Mouse (Mus musculus) myocyte (in vitro differentiated cells): Measurements from ENCODE around the gene Edc4. TPM values are rescaled to one million over a fixed set of nuclear protein-coding genes. Genes with fewer than 3 reads are reported as not detected.

Source experiments
- H3K27me3 ChIP-seq: one replicate; pipeline ENCODE4 v1.6.1; 2011; ENCODE audit not compliant: control insufficient read depth, insufficient read depth, insufficient read length
- H3K36me3 ChIP-seq: one replicate; pipeline ENCODE4 v1.6.1; 2011; ENCODE audit not compliant: control insufficient read depth, insufficient read depth
- H3K4me2 ChIP-seq: one replicate; pipeline ENCODE4 v1.6.1; 2011; ENCODE audit warnings: low read depth, control low read depth
- H3K4me3 ChIP-seq: one replicate; pipeline ENCODE4 v1.5.1; 2011; ENCODE audit warnings: mild to moderate bottlenecking, control low read depth, moderate library complexity
- H3K79me2 ChIP-seq: one replicate; pipeline ENCODE4 v1.6.1; 2011; ENCODE audit not compliant: control insufficient read depth, insufficient read depth
- H3ac ChIP-seq: one replicate; pipeline ENCODE4 v1.6.1; 2011; ENCODE audit not compliant: control insufficient read depth, insufficient read length
- CEBPB ChIP-seq: IDR thresholded peaks from 2 replicates; pipeline ENCODE4 v1.6.1; 2011; ENCODE audit warnings: mild to moderate bottlenecking, moderate library complexity; ENCODE audit not compliant: poor library complexity, insufficient read depth, severe bottlenecking
- E2F4 ChIP-seq: IDR thresholded peaks from one replicate; pipeline ENCODE4 v1.6.1; 2011; ENCODE audit warnings: mild to moderate bottlenecking, control low read depth, moderate library complexity; ENCODE audit not compliant: insufficient read depth
- MAX ChIP-seq: IDR thresholded peaks from one replicate; pipeline ENCODE4 v1.6.1; 2011; ENCODE audit warnings: low read depth, mild to moderate bottlenecking, control low read depth
- MYOD1 ChIP-seq, 3 experiments: IDR thresholded peaks; one replicate each; pipeline ENCODE4 v1.6.1; 2011; ENCODE audit warnings: control low read depth in 2 of 3, low read depth in 2 of 3, mild to moderate bottlenecking in 2 of 3, moderate library complexity in 1 of 3; ENCODE audit not compliant: insufficient read length in 2 of 3, control insufficient read depth in 1 of 3
- MYOG ChIP-seq, 3 experiments: IDR thresholded peaks; one replicate each; pipeline ENCODE4 v1.6.1; 2011; ENCODE audit warnings: control low read depth in 2 of 3, low read depth in 2 of 3, mild to moderate bottlenecking in 2 of 3; ENCODE audit not compliant: insufficient read length in 2 of 3, control insufficient read depth in 1 of 3, insufficient read depth in 1 of 3
- POLR2A ChIP-seq: IDR thresholded peaks from one replicate; pipeline ENCODE4 v1.6.1; 2011; ENCODE audit warnings: low read depth, mild to moderate bottlenecking, control low read depth, moderate library complexity; ENCODE audit not compliant: insufficient read length
- POLR2AphosphoS2 ChIP-seq: IDR thresholded peaks from one replicate; pipeline ENCODE4 v1.6.1; 2011; ENCODE audit warnings: low read depth, control low read depth; ENCODE audit not compliant: insufficient read length
- REST ChIP-seq: IDR thresholded peaks from one replicate; pipeline ENCODE4 v1.6.1; 2011; ENCODE audit warnings: mild to moderate bottlenecking, control low read depth, moderate library complexity; ENCODE audit not compliant: insufficient read depth, insufficient read length
- SRF ChIP-seq: IDR thresholded peaks from one replicate; pipeline ENCODE4 v1.6.1; 2011; ENCODE audit warnings: low read depth; ENCODE audit not compliant: control insufficient read depth, insufficient read length
- TCF12 ChIP-seq: IDR thresholded peaks from one replicate; pipeline ENCODE4 v1.6.1; 2011; ENCODE audit warnings: mild to moderate bottlenecking, control low read depth; ENCODE audit not compliant: poor library complexity, insufficient read depth, severe bottlenecking
- TCF3 ChIP-seq: IDR thresholded peaks from one replicate; pipeline ENCODE4 v1.6.1; 2011; ENCODE audit warnings: low read depth, control low read depth; ENCODE audit not compliant: insufficient read length
- USF1 ChIP-seq: IDR thresholded peaks from one replicate; pipeline ENCODE4 v1.6.1; 2011; ENCODE audit warnings: low read depth, mild to moderate bottlenecking, control low read depth, moderate library complexity
- polyA plus RNA-seq: library from polyadenylated mRNA; unstranded; fragments of >200 nt; fragmentation: generic; extraction: Trizol; gene quantifications from one replicate; pipeline ENCODE4 v1.2.1, GENCODE M21; 2012; ENCODE audit warnings: missing spikeins

Edc4 gene
- polyA plus RNA-seq, 1 experiment = 33.2 TPM

GRCm38 (mm10) chr8:105846678-105847077, 34.0 kb upstream of the Edc4 start:
- Histone ChIP-seq H3K79me2 (peaks cover 18% of the 10 kb centered on the region), H3K36me3 (peaks cover 20% of the 10 kb centered on the region), H3K27me3 (no peaks in the 10 kb centered on the region), H3ac (no peak overlapping the region), H3K4me3 (no peak overlapping the region), H3K4me2 (no peak overlapping the region)
- TF ChIP-seq SRF (no peak), TCF12 (no peak), MYOG (IDR thresholded peaks at IDR 0.05; ENCODE audit: control insufficient read depth in 1 of 3, insufficient read depth in 1 of 3, insufficient read length in 2 of 3, low read depth in 2 of 3) (no peak), POLR2A (no peak), USF1 (no peak)

- peak overlapping the region; percentile 80 for H3K4me2 ChIP-seq
- H3K79me2 ChIP-seq = peaks cover 18% of the 10 kb centered on the region
- TF ChIP-seq USF1 = no peak
- no peak for TF ChIP-seq E2F4
- TF ChIP-seq CEBPB = no peak
- TF ChIP-seq MAX = no peak
- TF ChIP-seq MYOD1 (IDR thresholded peaks at IDR 0.05; ENCODE audit: control insufficient read depth in 1 of 3, insufficient read length in 2 of 3, low read depth in 2 of 3) = no peak
- no peak for TF ChIP-seq TCF3
- no peak for TF ChIP-seq SRF
- no peak for TF ChIP-seq POLR2AphosphoS2
- no peak for TF ChIP-seq REST
- no peak for TF ChIP-seq MYOG (IDR thresholded peaks at IDR 0.05; ENCODE audit: control insufficient read depth in 1 of 3, insufficient read depth in 1 of 3, insufficient read length in 2 of 3, low read depth in 2 of 3)
- TF ChIP-seq POLR2A = no peak
- TF ChIP-seq TCF12 = no peak
- H3K27me3 ChIP-seq = no peaks in the 10 kb centered on the region
- no peak overlapping the region for H3ac ChIP-seq
- H3K4me3 ChIP-seq = peak overlapping the region; percentile 57
- peaks cover 10% of the 10 kb centered on the region for H3K36me3 ChIP-seq
Observed at GRCm38 (mm10) chr8:105850014-105850413, 30.7 kb upstream of the Edc4 start.

DNA sequence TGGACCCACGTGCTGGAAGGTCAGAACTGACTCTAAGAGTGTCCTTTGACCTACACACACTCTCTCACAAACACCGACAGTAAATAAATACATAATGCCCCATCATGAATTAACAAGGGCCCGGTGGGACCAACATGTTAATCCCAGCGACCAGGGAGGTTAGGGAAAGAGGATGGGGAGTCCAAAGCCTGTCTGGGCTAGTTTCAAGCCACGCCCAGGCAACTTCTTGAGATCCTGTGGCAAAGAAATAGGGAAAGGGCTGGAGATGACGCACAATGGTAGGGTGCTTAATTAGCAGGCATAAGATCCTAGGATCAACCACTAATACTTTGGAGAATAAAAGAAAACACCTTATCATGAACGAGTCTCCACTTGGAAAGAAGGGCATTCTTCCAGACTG, 30.1 kb upstream of the Edc4 start:
- H3ac ChIP-seq = no peak overlapping the region
- peaks cover 18% of the 10 kb centered on the region for H3K79me2 ChIP-seq
- TF ChIP-seq MYOG (IDR thresholded peaks at IDR 0.05; ENCODE audit: control insufficient read depth in 1 of 3, insufficient read depth in 1 of 3, insufficient read length in 2 of 3, low read depth in 2 of 3) = no peak
- TF ChIP-seq SRF = no peak
- TF ChIP-seq POLR2AphosphoS2 = no peak
- no peak for TF ChIP-seq TCF3
- no peak for TF ChIP-seq E2F4
- TF ChIP-seq POLR2A = no peak
- TF ChIP-seq TCF12 = no peak
- no peak for TF ChIP-seq CEBPB
- TF ChIP-seq MAX = no peak
- TF ChIP-seq USF1 = no peak
- TF ChIP-seq MYOD1 (IDR thresholded peaks at IDR 0.05; ENCODE audit: control insufficient read depth in 1 of 3, insufficient read length in 2 of 3, low read depth in 2 of 3) = no peak
- no peak for TF ChIP-seq REST
- peak overlapping the region; percentile 80 for H3K4me2 ChIP-seq
- peaks cover 9% of the 10 kb centered on the region for H3K36me3 ChIP-seq
- H3K4me3 ChIP-seq = peak overlapping the region; percentile 57
- no peaks in the 10 kb centered on the region for H3K27me3 ChIP-seq

- H3ac ChIP-seq = peak overlapping the region; percentile 7
- H3K36me3 ChIP-seq = peaks cover 9% of the 10 kb centered on the region
- H3K27me3 ChIP-seq = no peaks in the 10 kb centered on the region
- H3K4me3 ChIP-seq = peak overlapping the region; percentile 57
- H3K4me2 ChIP-seq = peak overlapping the region; percentile 80
- peaks cover 29% of the 10 kb centered on the region for H3K79me2 ChIP-seq
- TF ChIP-seq POLR2A (peak; percentile 99), TCF12 (no peak), MAX (no peak), E2F4 (peak; percentile 86), MYOG (IDR thresholded peaks at IDR 0.05; ENCODE audit: control insufficient read depth in 1 of 3, insufficient read depth in 1 of 3, insufficient read length in 2 of 3, low read depth in 2 of 3) (peak in 1 of 3 experiments; percentile 32), POLR2AphosphoS2 (peak; percentile 97)
Observed at GRCm38 (mm10) chr8:105851651-105852143, 29.0 kb upstream of the Edc4 start.

GRCm38 (mm10) chr8:105852146-105852729, 28.4 kb upstream of the Edc4 start:
- H3K27me3 ChIP-seq = no peaks in the 10 kb centered on the region
- H3K4me2 ChIP-seq = peak overlapping the region; percentile 35
- TF ChIP-seq REST (no peak), USF1 (no peak), MYOD1 (IDR thresholded peaks at IDR 0.05; ENCODE audit: control insufficient read depth in 1 of 3, insufficient read length in 2 of 3, low read depth in 2 of 3) (no peak)
- H3K36me3 ChIP-seq = peaks cover 4% of the 10 kb centered on the region
- peaks cover 34% of the 10 kb centered on the region for H3K79me2 ChIP-seq
- H3ac ChIP-seq = peak overlapping the region; percentile 7
- H3K4me3 ChIP-seq = peak overlapping the region; percentile 57
